Mouse (Mus musculus): Measurements from ENCODE around the gene Myocos. TPM values are rescaled to one million over a fixed set of nuclear protein-coding genes. Genes with fewer than 3 reads are reported as not detected.
"Not testable (repeated sequence)": the region's sequence is repeated elsewhere in the genome, so short reads cannot be mapped to it uniquely, and the experiment has no call there.

The Myocos gene
- polyA plus RNA-seq, 2 experiments, result not detected

- H3K9ac ChIP-seq (replicated peaks), result no peak overlapping the region
- H3K9me3 ChIP-seq (ENCODE audit: control insufficient read depth, low read length), result no peaks in the 10 kb centered on the region
- H3K4me2 ChIP-seq (ENCODE audit: low read depth), result no peak overlapping the region
- no peaks in the 10 kb centered on the region for H3K27me3 ChIP-seq (ENCODE audit: control insufficient read depth, insufficient read depth, low read length)
- DNase-seq (ENCODE audit: low read depth in 3 of 3, low spot score in 3 of 3), result no peak
- no peak overlapping the region for H3K4me3 ChIP-seq (ENCODE audit: insufficient read depth in 1 of 2, low read depth in 2 of 2, low read length in 2 of 2)
- no peak overlapping the region for H3K27ac ChIP-seq
- TF ChIP-seq EP300 (IDR thresholded peaks at IDR 0.05; ENCODE audit: low read depth) (no peak), CTCF (IDR thresholded peaks at IDR 0.05; ENCODE audit: low read depth) (no peak)
- H3K36me3 ChIP-seq (replicated peaks; ENCODE audit: control insufficient read depth, insufficient read depth, low read depth), result no peaks in the 10 kb centered on the region
- H3K4me1 ChIP-seq (replicated peaks; ENCODE audit: control insufficient read depth in 2 of 2, insufficient read depth in 2 of 2, low read length in 1 of 2), result no peaks in the 10 kb centered on the region
- no peak for ATAC-seq (ENCODE audit: insufficient read depth)
- 55% methylated on average over 3 of the region's 3 CpGs for WGBS (ENCODE audit: insufficient replicate concordance)
Observed at GRCm38 (mm10) chr1:162642591-162642990, 15.4 kb downstream of the Myocos start.

GRCm38 (mm10) chr1:162639861-162640260 is 18.2 kb downstream of the Myocos start:
- H3K4me2 ChIP-seq (ENCODE audit: low read depth), result no peak overlapping the region
- TF ChIP-seq CTCF (IDR thresholded peaks at IDR 0.05; ENCODE audit: low read depth) (no peak), EP300 (IDR thresholded peaks at IDR 0.05; ENCODE audit: low read depth) (no peak)
- 72% methylated on average over 1 of the region's 1 CpGs for WGBS (ENCODE audit: insufficient replicate concordance)
- H3K27ac ChIP-seq, result no peak overlapping the region
- no peaks in the 10 kb centered on the region for H3K27me3 ChIP-seq (ENCODE audit: control insufficient read depth, insufficient read depth, low read length)
- DNase-seq (ENCODE audit: low read depth in 3 of 3, low spot score in 3 of 3) (no peak), ATAC-seq (ENCODE audit: insufficient read depth) (no peak)
- no peak overlapping the region for H3K4me3 ChIP-seq (ENCODE audit: insufficient read depth in 1 of 2, low read depth in 2 of 2, low read length in 2 of 2)
- no peaks in the 10 kb centered on the region for H3K4me1 ChIP-seq (replicated peaks; ENCODE audit: control insufficient read depth in 2 of 2, insufficient read depth in 2 of 2, low read length in 1 of 2)
- no peaks in the 10 kb centered on the region for H3K9me3 ChIP-seq (ENCODE audit: control insufficient read depth, low read length)
- H3K36me3 ChIP-seq (replicated peaks; ENCODE audit: control insufficient read depth, insufficient read depth, low read depth), result no peaks in the 10 kb centered on the region
- H3K9ac ChIP-seq (replicated peaks), result no peak overlapping the region

- Histone ChIP-seq H3K27ac (no peak within 1 kb of the TSS), H3K4me2 (ENCODE audit: low read depth) (no peak within 1 kb of the TSS), H3K36me3 (replicated peaks; ENCODE audit: control insufficient read depth, insufficient read depth, low read depth) (no peaks in the 10 kb centered on the region), H3K4me1 (replicated peaks; ENCODE audit: control insufficient read depth in 2 of 2, insufficient read depth in 2 of 2, low read length in 1 of 2) (no peaks in the 10 kb centered on the region), H3K9me3 (ENCODE audit: control insufficient read depth, low read length) (no peaks in the 10 kb centered on the region), H3K4me3 (ENCODE audit: insufficient read depth in 1 of 2, low read depth in 2 of 2, low read length in 2 of 2) (no peak within 1 kb of the TSS), H3K9ac (replicated peaks) (no peak within 1 kb of the TSS), H3K27me3 (ENCODE audit: control insufficient read depth, insufficient read depth, low read length) (no peaks in the 10 kb centered on the region)
- TF ChIP-seq EP300 (IDR thresholded peaks at IDR 0.05; ENCODE audit: low read depth), result no peak
- TF ChIP-seq CTCF (IDR thresholded peaks at IDR 0.05; ENCODE audit: low read depth), result no peak
- 68% methylated on average over 10 of the region's 10 CpGs for WGBS (ENCODE audit: insufficient replicate concordance)
- DNase-seq (ENCODE audit: low read depth in 3 of 3, low spot score in 3 of 3) (no peak), ATAC-seq (ENCODE audit: insufficient read depth) (no peak)
Observed at GRCm38 (mm10) chr1:162639051-162639750, 18.8 kb downstream of the Myocos start, which contains the start of gene Myoc. Gene Myoc, plus strand, starts transcription at chr1:162639155.

- Histone ChIP-seq H3K9me3 (ENCODE audit: control insufficient read depth, low read length) (no peaks in the 10 kb centered on the region), H3K4me3 (ENCODE audit: insufficient read depth in 1 of 2, low read depth in 2 of 2, low read length in 2 of 2) (no peak overlapping the region), H3K9ac (replicated peaks) (no peak overlapping the region), H3K4me1 (replicated peaks; ENCODE audit: control insufficient read depth in 2 of 2, insufficient read depth in 2 of 2, low read length in 1 of 2) (no peaks in the 10 kb centered on the region), H3K4me2 (ENCODE audit: low read depth) (no peak overlapping the region), H3K27me3 (ENCODE audit: control insufficient read depth, insufficient read depth, low read length) (no peaks in the 10 kb centered on the region), H3K36me3 (replicated peaks; ENCODE audit: control insufficient read depth, insufficient read depth, low read depth) (no peaks in the 10 kb centered on the region), H3K27ac (no peak overlapping the region)
- ATAC-seq (ENCODE audit: insufficient read depth) (no peak), DNase-seq (ENCODE audit: low read depth in 3 of 3, low spot score in 3 of 3) (no peak)
- WGBS (ENCODE audit: insufficient replicate concordance), result 69% methylated on average over 4 of the region's 4 CpGs
- TF ChIP-seq CTCF (IDR thresholded peaks at IDR 0.05; ENCODE audit: low read depth) (no peak), EP300 (IDR thresholded peaks at IDR 0.05; ENCODE audit: low read depth) (no peak)
Observed at GRCm38 (mm10) chr1:162638535-162638934, 19.5 kb downstream of the Myocos start.

GRCm38 (mm10) chr1:162636516-162636915 is 21.5 kb downstream of the Myocos start:
- Histone ChIP-seq H3K27me3 (ENCODE audit: control insufficient read depth, insufficient read depth, low read length) (no peaks in the 10 kb centered on the region), H3K4me3 (ENCODE audit: insufficient read depth in 1 of 2, low read depth in 2 of 2, low read length in 2 of 2) (no peak overlapping the region), H3K4me2 (ENCODE audit: low read depth) (no peak overlapping the region), H3K27ac (no peak overlapping the region), H3K9ac (replicated peaks) (no peak overlapping the region), H3K36me3 (replicated peaks; ENCODE audit: control insufficient read depth, insufficient read depth, low read depth) (no peaks in the 10 kb centered on the region), H3K4me1 (replicated peaks; ENCODE audit: control insufficient read depth in 2 of 2, insufficient read depth in 2 of 2, low read length in 1 of 2) (no peaks in the 10 kb centered on the region), H3K9me3 (ENCODE audit: control insufficient read depth, low read length) (no peaks in the 10 kb centered on the region)
- no peak for TF ChIP-seq CTCF (IDR thresholded peaks at IDR 0.05; ENCODE audit: low read depth)
- TF ChIP-seq EP300 (IDR thresholded peaks at IDR 0.05; ENCODE audit: low read depth), result no peak
- ATAC-seq (ENCODE audit: insufficient read depth), result no peak
- no peak for DNase-seq (ENCODE audit: low read depth in 3 of 3, low spot score in 3 of 3)
- WGBS (ENCODE audit: insufficient replicate concordance), result 59% methylated on average over 3 of the region's 3 CpGs

GRCm38 (mm10) chr1:162635291-162635931 is 22.6 kb downstream of the Myocos start:
- not testable (repeated sequence) for H3K4me2 ChIP-seq (ENCODE audit: low read depth); H3K36me3 ChIP-seq (replicated peaks; ENCODE audit: control insufficient read depth, insufficient read depth, low read depth); DNase-seq (ENCODE audit: low read depth in 3 of 3, low spot score in 3 of 3); ATAC-seq (ENCODE audit: insufficient read depth); H3K9me3 ChIP-seq (ENCODE audit: control insufficient read depth, low read length); H3K27me3 ChIP-seq (ENCODE audit: control insufficient read depth, insufficient read depth, low read length); H3K9ac ChIP-seq (replicated peaks); H3K4me3 ChIP-seq (ENCODE audit: insufficient read depth in 1 of 2, low read depth in 2 of 2, low read length in 2 of 2); H3K27ac ChIP-seq; H3K4me1 ChIP-seq (replicated peaks; ENCODE audit: control insufficient read depth in 2 of 2, insufficient read depth in 2 of 2, low read length in 1 of 2)
- 30% methylated on average over 1 of the region's 1 CpGs for WGBS (ENCODE audit: insufficient replicate concordance)

GRCm38 (mm10) chr1:162628326-162628725 is 29.7 kb downstream of the Myocos start:
- not testable (repeated sequence) for H3K4me1 ChIP-seq (replicated peaks; ENCODE audit: control insufficient read depth in 2 of 2, insufficient read depth in 2 of 2, low read length in 1 of 2); H3K27ac ChIP-seq; H3K9me3 ChIP-seq (ENCODE audit: control insufficient read depth, low read length); H3K27me3 ChIP-seq (ENCODE audit: control insufficient read depth, insufficient read depth, low read length); ATAC-seq (ENCODE audit: insufficient read depth); H3K36me3 ChIP-seq (replicated peaks; ENCODE audit: control insufficient read depth, insufficient read depth, low read depth); H3K9ac ChIP-seq (replicated peaks); H3K4me2 ChIP-seq (ENCODE audit: low read depth); DNase-seq (ENCODE audit: low read depth in 3 of 3, low spot score in 3 of 3); H3K4me3 ChIP-seq (ENCODE audit: insufficient read depth in 1 of 2, low read depth in 2 of 2, low read length in 2 of 2)
- WGBS (ENCODE audit: insufficient replicate concordance), result 77% methylated on average over 15 of the region's 15 CpGs

All from liver, embryonic 14.5 days (tissue).